Mouse (Mus musculus) kidney, postnatal 14 days (tissue): ENCODE results near the gene Gm10721.
"Not testable (repeated sequence)": the region's sequence is repeated elsewhere in the genome, so short reads cannot be mapped to it uniquely, and the experiment has no call there.

Experiments used
- DNase-seq: peaks from one replicate; pipeline ENCODE4 v3.0.0; 2022; ENCODE audit warnings: mixed read lengths

Gm10721 gene

DNA sequence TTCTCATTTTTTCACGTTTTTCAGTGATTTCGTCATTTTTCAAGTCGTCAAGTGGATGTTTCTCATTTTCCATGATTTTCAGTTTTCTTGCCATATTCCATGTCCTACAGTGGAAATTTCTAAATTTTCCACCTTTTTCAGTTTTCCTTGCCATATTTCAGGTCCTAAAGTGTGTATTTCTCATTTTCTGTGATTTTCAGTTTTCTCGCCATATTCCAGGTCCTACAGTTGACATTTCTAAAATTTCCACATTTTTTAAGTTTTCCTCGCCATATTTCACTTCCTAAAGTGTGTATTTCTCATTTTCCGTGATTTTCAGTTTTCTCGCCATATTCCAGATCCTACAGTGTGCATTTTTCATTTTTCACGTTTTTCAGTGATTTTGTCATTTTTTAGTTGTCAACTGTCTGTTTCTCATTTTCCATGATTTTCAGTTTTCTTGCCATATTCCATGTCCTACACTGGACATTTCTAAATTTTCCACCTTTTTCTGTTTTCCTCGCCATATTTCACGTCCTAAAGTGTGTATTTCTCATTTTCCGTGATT is at the start of gene Gm10721:
Gm10721 (plus strand) TSS at position 408 of the 547 bp plus-strand sequence.
- DNase-seq, result not testable (repeated sequence)

DNA sequence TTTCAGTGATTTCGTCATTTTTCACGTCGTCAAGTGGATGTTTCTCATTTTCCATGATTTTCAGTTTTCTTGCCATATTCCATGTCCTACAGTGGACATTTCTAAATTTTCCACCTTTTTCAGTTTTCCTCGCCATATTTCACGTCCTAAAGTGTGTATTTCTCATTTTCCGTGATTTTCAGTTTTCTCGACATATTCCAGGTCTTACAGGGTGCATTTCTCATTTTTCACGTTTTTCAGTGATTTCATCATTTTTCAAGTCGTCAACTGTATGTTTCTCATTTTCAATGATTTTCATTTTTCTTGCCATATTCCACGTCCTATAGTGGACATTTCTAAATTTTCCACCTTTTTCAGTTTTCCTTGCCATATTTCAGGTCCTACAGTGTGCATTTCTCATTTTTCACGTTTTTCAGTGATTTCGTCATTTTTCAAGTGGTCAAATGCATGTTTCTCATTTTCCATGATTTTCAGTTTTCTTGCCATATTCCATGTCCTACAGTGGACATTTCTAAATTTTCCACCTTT is 12.4 kb upstream of the Gm10721 start, which contains the start of gene Gm10722:
Gm10722 (plus strand) TSS at position 478 of the 528 bp plus-strand sequence.
- DNase-seq, result peak; percentile 34

GRCm38 (mm10) chr9:3001006-3001405 is 11.9 kb upstream of the Gm10721 start:
- DNase-seq, result peak; percentile 36

DNA sequence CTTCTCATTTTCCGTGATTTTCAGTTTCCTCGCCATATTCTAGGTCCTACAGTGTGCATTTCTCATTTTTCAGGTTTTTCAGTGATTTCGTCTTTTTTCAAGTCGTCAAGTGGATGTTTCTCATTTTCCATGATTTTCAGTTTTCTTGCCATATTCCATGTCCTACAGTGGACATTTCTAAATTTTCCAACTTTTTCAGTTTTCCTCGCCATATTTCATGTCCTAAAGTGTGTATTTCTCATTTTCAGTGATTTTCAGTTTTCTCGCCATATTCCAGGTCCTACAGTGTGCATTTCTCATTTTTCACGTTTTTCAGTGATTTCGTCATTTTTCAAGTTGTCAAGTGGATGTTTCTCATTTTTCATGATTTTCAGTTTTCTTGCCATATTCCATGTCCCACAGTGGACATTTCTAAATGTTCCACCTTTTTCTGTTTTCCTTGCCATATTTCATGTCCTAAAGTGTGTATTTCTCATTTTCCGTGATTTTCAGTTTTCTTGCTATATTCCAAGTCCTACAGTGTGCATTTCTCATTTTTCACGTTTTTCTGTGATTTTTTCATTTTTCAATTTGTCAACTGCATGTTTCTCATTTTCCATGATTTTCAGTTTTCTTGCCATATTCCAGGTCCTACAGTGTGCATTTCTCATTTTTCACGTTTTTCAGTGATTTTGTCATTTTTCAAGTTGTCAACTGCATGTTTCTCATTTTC is 10.8 kb upstream of the Gm10721 start:
- DNase-seq, result peak; percentile 100

GRCm38 (mm10) chr9:3002794-3003396 is 10.0 kb upstream of the Gm10721 start, which contains the start of gene Gm11168:
Gene Gm11168, plus strand, starts transcription at chr9:3003346.
- DNase-seq, result peak; percentile 80

- DNase-seq, result not testable (repeated sequence)
Observed at GRCm38 (mm10) chr9:3006179-3006578, 6.8 kb upstream of the Gm10721 start.

- not testable (repeated sequence) for DNase-seq
Observed at GRCm38 (mm10) chr9:3006636-3007035, 6.3 kb upstream of the Gm10721 start.

DNA sequence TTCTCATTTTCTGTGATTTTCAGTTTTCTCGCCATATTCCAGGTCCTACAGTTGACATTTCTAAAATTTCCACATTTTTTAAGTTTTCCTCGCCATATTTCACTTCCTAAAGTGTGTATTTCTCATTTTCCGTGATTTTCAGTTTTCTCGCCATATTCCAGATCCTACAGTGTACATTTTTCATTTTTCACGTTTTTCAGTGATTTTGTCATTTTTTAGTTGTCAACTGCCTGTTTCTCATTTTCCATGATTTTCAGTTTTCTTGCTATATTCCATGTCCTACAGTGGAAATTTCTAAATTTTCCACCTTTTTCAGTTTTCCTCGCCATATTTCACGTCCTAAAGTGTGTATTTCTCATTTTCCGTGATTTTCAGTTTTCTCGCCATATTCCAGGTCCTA is 5.7 kb upstream of the Gm10721 start:
- peak; percentile 38 for DNase-seq

- not testable (repeated sequence) for DNase-seq
Observed at GRCm38 (mm10) chr9:3009331-3009730, 3.6 kb upstream of the Gm10721 start.

- not testable (repeated sequence) for DNase-seq
Observed at GRCm38 (mm10) chr9:3012054-3012621, 802 bp upstream of the Gm10721 start.

- DNase-seq, result not testable (repeated sequence)
Observed at GRCm38 (mm10) chr9:3015354-3015753, 2.4 kb downstream of the Gm10721 start, which contains the start of gene Gm10720. Gene Gm10720, plus strand, starts transcription at chr9:3015654.

DNA sequence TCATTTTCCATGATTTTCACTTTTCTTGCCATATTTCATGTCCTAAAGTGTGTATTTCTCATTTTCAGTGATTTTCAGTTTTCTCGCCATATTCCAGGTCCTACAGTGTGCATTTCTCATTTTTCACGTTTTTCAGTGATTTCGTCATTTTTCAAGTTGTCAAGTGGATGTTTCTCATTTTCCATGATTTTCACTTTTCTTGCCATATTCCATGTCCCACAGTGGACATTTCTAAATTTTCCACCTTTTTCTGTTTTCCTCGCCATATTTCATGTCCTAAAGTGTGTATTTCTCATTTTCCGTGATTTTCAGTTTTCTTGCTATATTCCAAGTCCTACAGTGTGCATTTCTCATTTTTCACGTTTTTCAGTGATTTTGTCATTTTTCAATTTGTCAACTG is 3.0 kb downstream of the Gm10721 start:
- peak; percentile 58 for DNase-seq

- not testable (repeated sequence) for DNase-seq
Observed at GRCm38 (mm10) chr9:3017108-3017507, 4.2 kb downstream of the Gm10721 start, which contains the start of gene Gm10719. Gene Gm10719, plus strand, starts transcription at chr9:3017408.

GRCm38 (mm10) chr9:3018944-3019343 is 6.0 kb downstream of the Gm10721 start:
- peak; percentile 100 for DNase-seq

GRCm38 (mm10) chr9:3019835-3020727 is 7.1 kb downstream of the Gm10721 start:
- peak; percentile 96 for DNase-seq

GRCm38 (mm10) chr9:3022316-3023008 is 9.5 kb downstream of the Gm10721 start:
- DNase-seq, result peak; percentile 44

DNA sequence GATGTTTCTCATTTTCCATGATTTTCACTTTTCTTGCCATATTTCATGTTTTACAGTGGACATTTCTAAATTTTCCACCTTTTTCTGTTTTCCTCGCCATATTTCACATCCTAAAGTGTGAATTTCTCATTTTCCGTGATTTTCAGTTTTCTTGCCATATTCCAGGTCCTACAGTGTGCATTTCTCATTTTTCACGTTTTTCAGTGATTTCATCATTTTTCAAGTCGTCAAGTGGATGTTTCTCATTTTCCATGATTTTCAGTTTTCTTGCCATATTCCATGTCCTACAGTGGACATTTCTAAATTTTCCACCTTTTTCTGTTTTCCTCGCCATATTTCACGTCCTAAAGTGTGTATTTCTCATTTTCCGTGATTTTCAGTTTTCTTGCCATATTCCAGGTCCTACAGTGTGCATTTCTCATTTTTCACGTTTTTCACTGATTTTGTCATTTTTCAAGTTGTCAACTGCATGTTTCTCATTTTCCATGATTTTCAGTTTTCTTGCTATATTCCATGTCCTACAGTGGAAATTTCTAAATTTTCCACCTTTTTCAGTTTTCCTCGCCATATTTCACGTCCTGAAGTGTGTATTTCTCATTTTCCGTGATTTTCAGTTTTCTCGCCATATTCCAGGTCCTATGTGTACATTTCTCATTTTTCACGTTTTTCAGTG is 10.5 kb downstream of the Gm10721 start, which contains the start of gene Gm10718:
Gm10718 (plus strand) TSS at position 236 of the 673 bp plus-strand sequence.
- DNase-seq, result peak; percentile 75

DNA sequence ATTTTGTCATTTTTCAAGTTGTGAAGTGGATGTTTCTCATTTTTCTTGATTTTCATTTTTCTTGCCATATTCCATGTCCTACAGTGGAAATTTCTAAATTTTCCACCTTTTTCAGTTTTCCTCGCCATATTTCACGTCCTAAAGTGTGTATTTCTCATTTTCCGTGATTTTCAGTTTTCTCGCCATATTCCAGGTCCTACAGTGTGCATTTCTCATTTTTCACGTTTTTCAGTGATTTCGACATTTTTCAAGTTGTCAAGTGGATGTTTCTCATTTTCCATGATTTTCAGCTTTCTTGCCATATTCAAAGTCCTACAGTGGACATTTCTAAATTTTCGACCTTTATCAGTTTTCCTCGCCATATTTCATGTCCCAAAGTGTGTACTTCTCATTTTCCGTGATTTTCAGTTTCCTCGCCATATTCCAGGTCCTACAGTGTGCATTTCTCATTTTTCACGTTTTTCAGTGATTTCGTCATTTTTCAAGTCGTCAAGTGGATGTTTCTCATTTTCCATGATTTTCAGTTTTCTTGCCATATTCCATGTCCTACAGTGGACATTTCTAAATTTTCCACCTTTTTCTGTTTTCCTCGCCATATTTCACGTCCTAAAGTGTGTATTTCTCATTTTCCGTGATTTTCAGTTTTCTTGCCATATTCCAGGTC is 11.2 kb downstream of the Gm10721 start:
- not testable (repeated sequence) for DNase-seq

- DNase-seq, result peak; percentile 29
Observed at GRCm38 (mm10) chr9:3024912-3025467, 12.1 kb downstream of the Gm10721 start, which contains the start of gene Gm10717. Gene Gm10717, plus strand, starts transcription at chr9:3025417.

DNA sequence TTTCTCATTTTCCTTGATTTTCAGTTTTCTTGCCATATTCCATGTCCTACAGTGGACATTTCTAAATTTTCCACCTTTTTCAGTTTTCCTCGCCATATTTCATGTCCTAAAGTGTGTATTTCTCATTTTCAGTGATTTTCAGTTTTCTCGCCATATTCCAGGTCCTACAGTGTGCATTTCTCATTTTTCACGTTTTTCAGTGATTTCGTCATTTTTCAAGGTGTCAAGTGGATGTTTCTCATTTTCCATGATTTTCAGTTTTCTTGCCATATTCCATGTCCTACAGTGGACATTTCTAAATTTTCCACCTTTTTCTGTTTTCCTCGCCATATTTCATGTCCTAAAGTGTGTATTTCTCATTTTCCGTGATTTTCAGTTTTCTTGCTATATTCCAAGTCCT is 12.7 kb downstream of the Gm10721 start:
- DNase-seq, result peak; percentile 93
